Mouse (Mus musculus): Measurements from ENCODE around the gene Hspe1. TPM values are rescaled to one million over a fixed set of nuclear protein-coding genes. Genes with fewer than 3 reads are reported as not detected.

The Hspe1 gene
- polyA plus RNA-seq (2016; fragmentation: Nextera tagmentation; extraction: Ambion mirVana): 329 and 346 TPM in 2 replicates

DNA sequence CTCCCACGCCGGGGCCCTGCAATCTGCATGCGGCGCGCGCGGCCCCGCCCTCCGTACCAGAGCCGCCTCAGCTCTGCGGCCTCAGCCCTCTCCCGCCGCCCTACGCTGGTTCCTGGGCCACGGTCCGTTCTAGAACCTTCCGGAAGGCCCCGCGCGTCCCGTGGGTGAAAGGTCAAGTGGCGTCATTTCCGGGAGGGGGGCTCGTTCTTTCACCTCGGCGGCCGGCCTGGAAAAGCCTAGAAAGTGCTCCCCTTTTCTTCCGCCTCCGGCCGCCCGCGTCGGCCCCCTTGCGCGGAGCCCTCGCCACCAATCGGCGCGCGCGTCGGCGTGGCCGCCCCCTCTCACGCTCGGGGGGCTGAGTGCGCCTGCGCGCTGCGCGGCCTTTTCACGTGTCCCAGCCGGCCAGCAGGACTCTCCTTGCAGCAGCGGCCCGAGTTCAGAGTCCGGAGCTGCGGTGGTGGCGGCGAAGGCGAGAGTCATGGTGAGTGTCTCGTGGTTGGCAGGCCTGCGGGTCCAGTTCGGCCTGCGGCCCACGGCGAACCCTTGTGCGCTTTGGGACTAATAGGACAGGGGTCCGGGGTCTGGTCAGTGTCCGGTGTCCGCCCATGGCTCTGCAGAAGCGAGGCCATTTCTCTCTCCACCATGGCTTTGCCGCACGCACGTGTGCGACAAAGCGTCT is at the start of gene Hspe1, which contains the start of gene Hspd1:
Gene Hspe1, plus strand, starts transcription at position 201 of the 679 bp plus-strand sequence.
Gene Hspd1, minus strand, starts transcription at position 312 of the 679 bp plus-strand sequence.
- peak; percentile 96 for ATAC-seq (ENCODE audit: low FRiP score, low read depth)
- Histone ChIP-seq H3K4me2 (replicated peaks) (peak within 1 kb of the TSS; percentile 84), H3K9me3 (no peaks in the 10 kb centered on the region), H3K36me3 (peaks cover 31% of the 10 kb centered on the region), H3K27ac (peak within 1 kb of the TSS; percentile 86), H3K27me3 (replicated peaks) (no peaks in the 10 kb centered on the region), H3K4me3 (peak within 1 kb of the TSS; percentile 89), H3K9ac (peak within 1 kb of the TSS; percentile 93), H3K4me1 (peaks cover 24% of the 10 kb centered on the region)
- under 1% methylated on average over 74 of the region's 76 CpGs for WGBS

DNA sequence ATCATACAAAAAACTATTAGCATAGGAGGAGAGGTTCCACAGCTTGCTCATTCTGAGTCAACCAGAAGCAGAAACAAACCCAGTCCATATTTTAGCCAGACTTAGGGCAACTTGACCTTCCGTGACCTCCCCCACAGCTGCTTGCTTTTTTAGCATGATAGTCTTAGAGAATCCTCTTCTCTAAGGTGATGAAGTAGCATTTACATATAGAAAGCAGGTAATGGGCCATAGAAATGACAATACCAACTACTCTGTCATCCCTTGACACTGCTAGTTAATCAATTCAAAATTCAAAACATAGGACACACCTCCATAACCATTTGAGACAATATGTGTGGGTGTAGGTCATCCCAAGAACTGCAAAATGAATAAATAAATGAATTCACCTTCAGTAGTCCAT is 48.0 kb upstream of the Hspe1 start:
- Histone ChIP-seq H3K4me1 (no peaks in the 10 kb centered on the region), H3K27ac (no peak overlapping the region), H3K9ac (no peak overlapping the region), H3K4me2 (replicated peaks) (no peak overlapping the region), H3K27me3 (replicated peaks) (no peaks in the 10 kb centered on the region), H3K36me3 (no peaks in the 10 kb centered on the region), H3K9me3 (0 out of 2 replicates have a peak, but pooled peaks cover 6% of the 10 kb centered on the region), H3K4me3 (no peak overlapping the region)
- ATAC-seq (ENCODE audit: low FRiP score, low read depth): no peak
- WGBS: 88% methylated on average over 1 of the region's 1 CpGs

DNA sequence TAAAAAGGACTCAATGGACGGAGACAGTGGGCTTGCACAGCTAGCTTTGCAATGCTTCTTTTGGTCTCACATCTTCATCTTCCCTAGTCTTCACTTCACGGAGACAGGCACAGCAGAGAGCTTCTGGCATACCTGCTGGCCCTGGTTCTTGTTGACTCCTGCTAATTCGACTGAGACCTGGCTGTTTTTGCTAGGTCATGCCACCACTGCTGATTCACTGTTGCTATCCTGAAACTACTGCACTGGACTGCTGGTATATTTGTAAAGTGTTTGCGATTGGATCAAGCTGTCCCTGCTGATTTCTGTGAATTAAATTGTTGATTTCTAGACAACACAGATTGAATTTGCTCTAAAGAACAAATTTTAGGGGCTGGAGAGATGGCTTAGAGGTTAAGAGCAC is 46.2 kb upstream of the Hspe1 start:
- Histone ChIP-seq H3K27ac (no peak overlapping the region), H3K27me3 (replicated peaks) (no peaks in the 10 kb centered on the region), H3K36me3 (no peaks in the 10 kb centered on the region), H3K4me3 (no peak overlapping the region), H3K9me3 (0 out of 2 replicates have a peak, but pooled peaks cover 6% of the 10 kb centered on the region), H3K9ac (no peak overlapping the region), H3K4me1 (no peaks in the 10 kb centered on the region), H3K4me2 (replicated peaks) (no peak overlapping the region)
- WGBS: 85% methylated on average over 4 of the region's 4 CpGs
- ATAC-seq (ENCODE audit: low FRiP score, low read depth): no peak

DNA sequence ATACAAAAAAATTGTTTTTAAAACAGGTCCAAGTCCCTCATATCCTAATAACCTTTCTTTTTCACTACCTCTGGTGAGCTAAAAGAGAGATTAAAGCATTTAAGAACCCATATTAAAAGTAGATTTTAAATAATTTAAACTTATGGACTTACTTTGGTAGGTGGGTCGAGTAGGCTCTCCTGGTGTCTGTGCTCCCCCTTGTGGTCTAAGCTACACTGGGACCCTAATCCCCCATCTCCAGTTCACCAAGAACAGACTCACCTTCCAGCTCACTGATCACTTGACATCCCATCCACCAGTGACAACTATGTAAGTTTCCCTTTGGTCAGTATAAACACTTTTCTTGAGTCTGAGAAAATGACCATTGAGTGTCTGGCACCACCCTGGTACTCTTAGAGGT is 45.7 kb upstream of the Hspe1 start:
- H3K36me3 ChIP-seq: no peaks in the 10 kb centered on the region
- 61% methylated on average over 1 of the region's 1 CpGs for WGBS
- no peak for ATAC-seq (ENCODE audit: low FRiP score, low read depth)
- no peak overlapping the region for H3K9ac ChIP-seq
- H3K9me3 ChIP-seq: 0 out of 2 replicates have a peak, but pooled peaks cover 6% of the 10 kb centered on the region
- no peaks in the 10 kb centered on the region for H3K27me3 ChIP-seq (replicated peaks)
- H3K27ac ChIP-seq: no peak overlapping the region
- H3K4me2 ChIP-seq (replicated peaks): no peak overlapping the region
- no peaks in the 10 kb centered on the region for H3K4me1 ChIP-seq
- H3K4me3 ChIP-seq: no peak overlapping the region

DNA sequence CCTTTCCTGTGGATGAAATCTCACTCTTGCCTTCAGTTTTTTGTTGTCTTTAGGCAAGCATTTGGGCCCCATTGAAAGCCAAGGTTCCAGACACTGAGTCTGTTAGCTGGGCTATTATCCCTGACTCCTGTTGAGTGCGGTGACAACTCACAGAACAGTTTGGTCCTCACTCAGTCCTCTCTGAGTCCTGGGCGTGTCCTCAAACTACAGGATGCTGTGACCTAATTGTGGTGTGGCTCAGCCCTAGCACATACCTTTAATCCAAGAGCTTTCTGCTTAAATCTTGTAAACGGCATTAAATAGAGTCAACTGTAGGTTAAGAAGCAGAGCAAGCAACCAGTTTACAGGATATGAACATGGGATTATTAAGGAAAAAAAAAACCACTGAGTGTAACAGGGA is 44.8 kb upstream of the Hspe1 start:
- Histone ChIP-seq H3K9me3 (0 out of 2 replicates have a peak, but pooled peaks cover 6% of the 10 kb centered on the region), H3K4me1 (no peaks in the 10 kb centered on the region), H3K4me3 (no peak overlapping the region), H3K4me2 (replicated peaks) (no peak overlapping the region), H3K27ac (no peak overlapping the region), H3K9ac (no peak overlapping the region), H3K27me3 (replicated peaks) (no peaks in the 10 kb centered on the region), H3K36me3 (no peaks in the 10 kb centered on the region)
- ATAC-seq (ENCODE audit: low FRiP score, low read depth): no peak
- WGBS: 84% methylated on average over 3 of the region's 3 CpGs

DNA sequence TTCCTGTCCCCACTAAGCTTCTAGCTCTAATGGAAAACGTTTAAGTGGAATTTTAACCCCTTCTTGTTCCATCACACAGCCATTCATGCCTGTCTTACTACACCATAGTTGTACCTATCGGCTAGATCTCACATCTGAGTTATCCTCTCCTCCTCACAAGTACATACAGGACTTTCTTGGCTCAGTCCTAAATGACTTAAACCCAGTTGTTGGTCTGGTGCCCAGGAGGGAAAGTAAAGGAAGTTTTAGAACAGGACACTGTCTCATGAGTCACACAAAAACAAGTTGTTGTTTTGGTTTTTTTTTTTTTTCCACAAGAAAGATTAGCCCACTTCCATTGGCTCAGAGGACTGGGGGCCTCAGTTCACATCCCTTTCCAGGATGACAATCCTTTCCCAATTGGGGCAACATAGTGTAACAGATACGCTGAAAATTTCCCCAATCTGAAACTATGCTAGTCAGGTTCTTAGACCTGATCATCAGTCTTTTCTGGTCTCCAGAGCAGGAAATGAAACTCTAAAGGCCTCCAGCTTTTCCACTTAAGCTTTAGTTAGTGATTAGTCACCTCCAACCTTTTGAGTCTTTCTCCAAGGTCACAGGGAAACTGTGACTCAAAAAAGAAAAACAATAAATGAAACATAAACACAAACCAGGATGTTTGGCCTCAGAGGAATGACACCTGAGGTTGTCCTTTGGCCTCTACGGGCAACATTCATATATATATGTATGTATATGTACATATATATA is 38.9 kb upstream of the Hspe1 start:
- Histone ChIP-seq H3K36me3 (no peaks in the 10 kb centered on the region), H3K27ac (no peak overlapping the region), H3K4me2 (replicated peaks) (no peak overlapping the region), H3K4me3 (no peak overlapping the region), H3K9me3 (no peaks in the 10 kb centered on the region), H3K4me1 (peaks cover 6% of the 10 kb centered on the region), H3K27me3 (replicated peaks) (no peaks in the 10 kb centered on the region), H3K9ac (no peak overlapping the region)
- WGBS: 72% methylated on average over 4 of the region's 4 CpGs
- no peak for ATAC-seq (ENCODE audit: low FRiP score, low read depth)

DNA sequence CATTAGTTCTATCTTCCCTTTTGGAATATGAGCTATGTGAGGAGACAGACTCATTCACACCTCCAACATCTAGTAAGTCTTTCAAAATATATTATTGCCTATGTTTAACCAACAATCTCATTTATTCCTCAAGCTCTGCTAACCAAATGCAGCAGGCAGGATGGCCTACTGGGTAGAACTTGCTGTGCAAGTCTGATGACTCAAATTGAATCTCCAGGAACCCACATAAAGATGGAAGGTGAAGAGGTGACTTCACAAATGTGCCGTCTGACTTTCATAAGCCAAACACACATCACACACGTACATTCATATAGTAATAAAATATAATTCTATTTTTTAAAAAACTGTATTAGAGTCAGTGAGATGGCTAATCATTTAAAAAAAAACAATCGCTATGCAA is 36.3 kb upstream of the Hspe1 start:
- Histone ChIP-seq H3K4me1 (peaks cover 6% of the 10 kb centered on the region), H3K9me3 (no peaks in the 10 kb centered on the region), H3K9ac (no peak overlapping the region), H3K4me3 (no peak overlapping the region), H3K4me2 (replicated peaks) (peak overlapping the region; percentile 78), H3K36me3 (peaks cover 4% of the 10 kb centered on the region), H3K27ac (no peak overlapping the region), H3K27me3 (replicated peaks) (no peaks in the 10 kb centered on the region)
- no peak for ATAC-seq (ENCODE audit: low FRiP score, low read depth)
- WGBS: 73% methylated on average over 3 of the region's 3 CpGs

DNA sequence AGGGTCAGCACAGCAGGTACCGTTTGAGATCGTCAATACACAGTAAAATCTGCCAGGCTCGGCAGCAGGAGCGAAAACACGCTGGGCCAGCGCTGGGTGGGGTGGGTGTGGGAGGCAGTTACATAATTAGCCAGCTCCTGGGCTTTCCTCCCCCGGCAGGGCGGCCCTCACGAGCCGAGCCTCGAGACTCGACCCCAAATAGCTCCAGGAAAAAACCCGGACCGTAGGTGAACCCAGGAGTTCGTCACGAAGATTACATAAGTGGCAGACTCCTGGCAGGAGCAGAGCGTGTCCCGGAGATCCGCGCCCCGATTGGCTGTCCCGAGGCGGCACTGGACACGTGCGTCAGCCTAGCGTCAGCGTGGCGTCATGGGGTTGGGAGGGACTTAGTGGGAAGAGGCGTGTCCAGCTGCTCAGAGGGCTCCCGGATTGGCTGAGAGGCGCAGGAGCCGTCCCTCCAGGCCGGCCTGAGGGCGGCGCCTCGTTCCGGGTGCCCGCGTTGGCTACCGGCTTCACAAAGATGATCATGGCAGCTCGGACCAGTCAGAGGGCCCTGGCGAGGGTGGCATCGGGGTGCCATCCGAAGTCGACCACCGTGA is 35.5 kb upstream of the Hspe1 start, which contains the start of gene Coq10b:
Gene Coq10b, plus strand, starts transcription at position 416 of the 599 bp plus-strand sequence.
- WGBS: under 1% methylated on average over 46 of the region's 46 CpGs
- Histone ChIP-seq H3K4me1 (peaks cover 6% of the 10 kb centered on the region), H3K9me3 (no peaks in the 10 kb centered on the region), H3K27me3 (replicated peaks) (no peaks in the 10 kb centered on the region), H3K27ac (peak within 1 kb of the TSS; percentile 54), H3K4me3 (peak within 1 kb of the TSS; percentile 84), H3K4me2 (replicated peaks) (peak within 1 kb of the TSS; percentile 78), H3K9ac (peak within 1 kb of the TSS; percentile 78), H3K36me3 (peaks cover 9% of the 10 kb centered on the region)
- ATAC-seq (ENCODE audit: low FRiP score, low read depth): peak; percentile 100

DNA sequence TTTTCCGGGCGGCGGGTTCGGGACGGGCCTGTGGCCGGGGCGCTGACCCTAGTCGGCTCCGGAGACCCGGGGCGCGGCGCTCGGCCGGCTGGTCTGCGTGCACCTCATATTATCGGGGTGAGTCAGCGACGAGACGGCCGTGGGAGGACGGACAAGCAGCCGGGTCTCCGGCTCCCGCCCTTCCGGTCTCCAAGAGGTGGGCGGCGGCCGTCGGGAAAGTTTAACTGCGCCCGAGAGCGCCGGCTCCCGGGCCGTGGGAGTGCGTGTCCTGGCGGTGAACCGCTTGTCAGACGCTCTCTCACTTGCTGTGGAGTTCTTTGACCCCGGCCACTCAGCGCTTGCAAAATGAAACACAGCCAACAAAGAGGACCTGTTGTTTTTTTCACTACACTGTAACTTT is 34.9 kb upstream of the Hspe1 start:
- H3K4me1 ChIP-seq: peaks cover 6% of the 10 kb centered on the region
- ATAC-seq (ENCODE audit: low FRiP score, low read depth): peak; percentile 68
- WGBS: under 1% methylated on average over 42 of the region's 42 CpGs
- H3K36me3 ChIP-seq: peaks cover 9% of the 10 kb centered on the region
- no peaks in the 10 kb centered on the region for H3K27me3 ChIP-seq (replicated peaks)
- H3K4me2 ChIP-seq (replicated peaks): peak overlapping the region; percentile 78
- H3K27ac ChIP-seq: peak overlapping the region; percentile 54
- H3K9ac ChIP-seq: peak overlapping the region; percentile 78
- no peaks in the 10 kb centered on the region for H3K9me3 ChIP-seq
- peak overlapping the region; percentile 84 for H3K4me3 ChIP-seq

DNA sequence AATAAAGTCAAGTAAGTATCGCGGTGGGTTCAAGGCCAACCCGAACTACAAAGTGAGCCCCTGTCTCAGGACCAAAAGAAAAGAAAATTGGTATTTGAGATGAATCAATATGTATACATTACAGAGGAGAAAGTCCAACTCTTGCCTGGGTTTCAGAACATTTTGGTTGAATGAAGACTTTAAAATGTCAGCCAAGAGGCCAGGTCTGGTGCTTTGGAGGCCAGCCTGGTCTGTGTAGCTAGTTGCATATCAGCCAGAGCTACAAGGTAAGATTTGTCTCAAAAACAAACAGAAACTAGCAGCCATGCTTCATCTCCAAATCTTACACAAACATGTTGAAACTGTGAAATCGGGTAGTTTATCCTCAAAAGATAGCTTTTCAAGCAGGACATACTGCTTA is 34.3 kb upstream of the Hspe1 start:
- Histone ChIP-seq H3K4me1 (peaks cover 6% of the 10 kb centered on the region), H3K4me2 (replicated peaks) (peak overlapping the region; percentile 78), H3K27ac (no peak overlapping the region), H3K36me3 (peaks cover 9% of the 10 kb centered on the region), H3K9me3 (no peaks in the 10 kb centered on the region), H3K9ac (peak overlapping the region; percentile 78), H3K27me3 (replicated peaks) (no peaks in the 10 kb centered on the region), H3K4me3 (peak overlapping the region; percentile 84)
- ATAC-seq (ENCODE audit: low FRiP score, low read depth): no peak
- 76% methylated on average over 4 of the region's 4 CpGs for WGBS

DNA sequence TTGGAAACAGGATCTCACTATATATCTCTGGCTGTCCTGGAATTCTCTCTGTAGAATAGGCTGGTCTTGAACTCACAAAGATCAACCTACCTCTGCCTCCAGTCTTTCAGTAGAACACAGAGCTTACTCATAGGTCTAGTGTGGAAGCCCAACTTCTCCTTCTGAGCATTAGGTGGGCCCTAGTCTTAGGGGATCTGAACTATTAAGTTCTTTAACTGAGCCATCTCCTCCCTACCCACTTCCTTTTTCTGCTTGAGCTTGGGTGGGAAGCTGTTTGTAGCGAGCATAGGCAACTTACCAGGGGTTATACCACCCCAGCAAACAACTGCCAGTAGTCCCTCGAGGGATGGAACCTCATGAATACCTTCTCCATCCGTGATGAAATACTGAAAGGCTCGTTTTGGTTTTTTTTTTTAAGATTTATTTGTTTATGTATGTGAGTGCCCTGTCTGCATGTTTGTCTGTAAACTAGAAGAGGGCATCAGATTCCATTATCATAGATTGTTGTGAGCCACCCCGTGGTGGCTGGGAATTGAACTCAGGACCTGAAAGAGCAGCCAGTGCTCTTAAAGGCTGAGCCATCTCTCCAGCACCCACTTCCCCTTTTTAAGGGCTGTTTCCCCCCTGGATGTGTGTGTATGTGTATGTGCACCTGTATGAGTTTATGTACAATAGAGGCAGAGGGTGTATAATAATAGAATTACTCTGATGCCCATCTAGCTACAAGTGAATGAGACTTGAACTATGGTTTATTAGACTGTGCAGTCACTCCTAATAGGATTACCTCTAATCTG is 32.4 kb upstream of the Hspe1 start:
- Histone ChIP-seq H3K4me2 (replicated peaks) (no peak overlapping the region), H3K4me3 (no peak overlapping the region), H3K9ac (no peak overlapping the region), H3K9me3 (no peaks in the 10 kb centered on the region), H3K27ac (no peak overlapping the region), H3K36me3 (peaks cover 9% of the 10 kb centered on the region), H3K4me1 (peaks cover 6% of the 10 kb centered on the region), H3K27me3 (replicated peaks) (no peaks in the 10 kb centered on the region)
- WGBS: 87% methylated on average over 5 of the region's 5 CpGs
- ATAC-seq (ENCODE audit: low FRiP score, low read depth): no peak

Data from neural tube, embryonic 12.5 days (tissue).